Mouse (Mus musculus): ENCODE data around the gene Dct. TPM values are rescaled to one million over a fixed set of nuclear protein-coding genes. Genes with fewer than 3 reads are reported as not detected.

Dct gene
- polyA plus RNA-seq, 1 experiment, result not detected

- H3K4me1 ChIP-seq, result no peaks in the 10 kb centered on the region
- peaks cover 21% of the 10 kb centered on the region for H3K9me3 ChIP-seq
- peaks cover 3% of the 10 kb centered on the region for H3K27me3 ChIP-seq (replicated peaks)
- no peaks in the 10 kb centered on the region for H3K36me3 ChIP-seq (replicated peaks; ENCODE audit: low read length)
- no peak for TF ChIP-seq GATA1 (IDR thresholded peaks at IDR 0.05; ENCODE audit: borderline replicate concordance, low read length)
- no peak for TF ChIP-seq FLI1 (IDR thresholded peaks at IDR 0.05; ENCODE audit: low read length)
- H3K4me3 ChIP-seq (replicated peaks), result no peak overlapping the region
Measured at GRCm38 (mm10) chr14:118049648-118050238, 2.3 kb downstream of the Dct start.

GRCm38 (mm10) chr14:118042963-118043362 is 9.1 kb downstream of the Dct start:
- H3K36me3 ChIP-seq (replicated peaks; ENCODE audit: low read length), result no peaks in the 10 kb centered on the region
- H3K4me1 ChIP-seq, result no peaks in the 10 kb centered on the region
- no peaks in the 10 kb centered on the region for H3K27me3 ChIP-seq (replicated peaks)
- TF ChIP-seq FLI1 (IDR thresholded peaks at IDR 0.05; ENCODE audit: low read length), result no peak
- no peak for TF ChIP-seq GATA1 (IDR thresholded peaks at IDR 0.05; ENCODE audit: borderline replicate concordance, low read length)
- H3K9me3 ChIP-seq, result peaks cover 6% of the 10 kb centered on the region; the same call in 1 of the 2 replicates
- no peak overlapping the region for H3K4me3 ChIP-seq (replicated peaks)

GRCm38 (mm10) chr14:118042066-118042762 is 9.8 kb downstream of the Dct start:
- H3K36me3 ChIP-seq (replicated peaks; ENCODE audit: low read length), result no peaks in the 10 kb centered on the region
- no peaks in the 10 kb centered on the region for H3K4me1 ChIP-seq
- H3K9me3 ChIP-seq, result peaks cover 6% of the 10 kb centered on the region; the same call in 1 of the 2 replicates
- no peak overlapping the region for H3K4me3 ChIP-seq (replicated peaks)
- TF ChIP-seq GATA1 (IDR thresholded peaks at IDR 0.05; ENCODE audit: borderline replicate concordance, low read length), result no peak
- TF ChIP-seq FLI1 (IDR thresholded peaks at IDR 0.05; ENCODE audit: low read length), result no peak
- H3K27me3 ChIP-seq (replicated peaks), result no peaks in the 10 kb centered on the region

GRCm38 (mm10) chr14:118040550-118041250 is 11.3 kb downstream of the Dct start:
- peaks cover 6% of the 10 kb centered on the region; the same call in 1 of the 2 replicates for H3K9me3 ChIP-seq
- no peak for TF ChIP-seq GATA1 (IDR thresholded peaks at IDR 0.05; ENCODE audit: borderline replicate concordance, low read length)
- TF ChIP-seq FLI1 (IDR thresholded peaks at IDR 0.05; ENCODE audit: low read length), result no peak
- H3K4me1 ChIP-seq, result no peaks in the 10 kb centered on the region
- no peak overlapping the region for H3K4me3 ChIP-seq (replicated peaks)
- no peaks in the 10 kb centered on the region for H3K27me3 ChIP-seq (replicated peaks)
- no peaks in the 10 kb centered on the region for H3K36me3 ChIP-seq (replicated peaks; ENCODE audit: low read length)

GRCm38 (mm10) chr14:118039074-118039473 is 13.0 kb downstream of the Dct start:
- Histone ChIP-seq H3K4me3 (replicated peaks) (no peak overlapping the region), H3K27me3 (replicated peaks) (no peaks in the 10 kb centered on the region), H3K4me1 (no peaks in the 10 kb centered on the region), H3K36me3 (replicated peaks; ENCODE audit: low read length) (no peaks in the 10 kb centered on the region), H3K9me3 (peaks cover 6% of the 10 kb centered on the region; the same call in 1 of the 2 replicates)
- TF ChIP-seq GATA1 (IDR thresholded peaks at IDR 0.05; ENCODE audit: borderline replicate concordance, low read length) (no peak), FLI1 (IDR thresholded peaks at IDR 0.05; ENCODE audit: low read length) (no peak)

- H3K4me1 ChIP-seq, result no peaks in the 10 kb centered on the region
- TF ChIP-seq FLI1 (IDR thresholded peaks at IDR 0.05; ENCODE audit: low read length) (no peak), GATA1 (IDR thresholded peaks at IDR 0.05; ENCODE audit: borderline replicate concordance, low read length) (no peak)
Measured at GRCm38 (mm10) chr14:118027564-118027963, 24.5 kb downstream of the Dct start.

GRCm38 (mm10) chr14:118021867-118022543 is 30.0 kb downstream of the Dct start:
- peaks cover 32% of the 10 kb centered on the region for H3K9me3 ChIP-seq
- H3K4me1 ChIP-seq, result no peaks in the 10 kb centered on the region
- no peak for TF ChIP-seq GATA1 (IDR thresholded peaks at IDR 0.05; ENCODE audit: borderline replicate concordance, low read length)
- TF ChIP-seq FLI1 (IDR thresholded peaks at IDR 0.05; ENCODE audit: low read length), result no peak
- no peaks in the 10 kb centered on the region for H3K36me3 ChIP-seq (replicated peaks; ENCODE audit: low read length)
- H3K27me3 ChIP-seq (replicated peaks), result no peaks in the 10 kb centered on the region
- H3K4me3 ChIP-seq (replicated peaks), result no peak overlapping the region

More at GRCm38 (mm10) chr14:118027564-118027963, 24.5 kb downstream of the Dct start:
- no peaks in the 10 kb centered on the region for H3K27me3 ChIP-seq (replicated peaks)
- H3K36me3 ChIP-seq (replicated peaks; ENCODE audit: low read length), result no peaks in the 10 kb centered on the region
- no peak overlapping the region for H3K4me3 ChIP-seq (replicated peaks)
- H3K9me3 ChIP-seq, result peaks cover 47% of the 10 kb centered on the region

- Histone ChIP-seq H3K4me3 (replicated peaks) (no peak overlapping the region), H3K4me1 (no peaks in the 10 kb centered on the region), H3K9me3 (peaks cover 34% of the 10 kb centered on the region), H3K36me3 (replicated peaks; ENCODE audit: low read length) (no peaks in the 10 kb centered on the region), H3K27me3 (replicated peaks) (no peaks in the 10 kb centered on the region)
- no peak for TF ChIP-seq FLI1 (IDR thresholded peaks at IDR 0.05; ENCODE audit: low read length)
- TF ChIP-seq GATA1 (IDR thresholded peaks at IDR 0.05; ENCODE audit: borderline replicate concordance, low read length), result no peak
Measured at GRCm38 (mm10) chr14:118019314-118019713, 32.7 kb downstream of the Dct start.

GRCm38 (mm10) chr14:118013237-118013636 is 38.8 kb downstream of the Dct start:
- Histone ChIP-seq H3K36me3 (replicated peaks; ENCODE audit: low read length) (no peaks in the 10 kb centered on the region), H3K4me3 (replicated peaks) (no peak overlapping the region), H3K9me3 (peaks cover 13% of the 10 kb centered on the region), H3K4me1 (no peaks in the 10 kb centered on the region), H3K27me3 (replicated peaks) (no peaks in the 10 kb centered on the region)
- TF ChIP-seq FLI1 (IDR thresholded peaks at IDR 0.05; ENCODE audit: low read length) (no peak), GATA1 (IDR thresholded peaks at IDR 0.05; ENCODE audit: borderline replicate concordance, low read length) (no peak)
